Mouse (Mus musculus): ENCODE data around the gene Itgam.

DNA sequence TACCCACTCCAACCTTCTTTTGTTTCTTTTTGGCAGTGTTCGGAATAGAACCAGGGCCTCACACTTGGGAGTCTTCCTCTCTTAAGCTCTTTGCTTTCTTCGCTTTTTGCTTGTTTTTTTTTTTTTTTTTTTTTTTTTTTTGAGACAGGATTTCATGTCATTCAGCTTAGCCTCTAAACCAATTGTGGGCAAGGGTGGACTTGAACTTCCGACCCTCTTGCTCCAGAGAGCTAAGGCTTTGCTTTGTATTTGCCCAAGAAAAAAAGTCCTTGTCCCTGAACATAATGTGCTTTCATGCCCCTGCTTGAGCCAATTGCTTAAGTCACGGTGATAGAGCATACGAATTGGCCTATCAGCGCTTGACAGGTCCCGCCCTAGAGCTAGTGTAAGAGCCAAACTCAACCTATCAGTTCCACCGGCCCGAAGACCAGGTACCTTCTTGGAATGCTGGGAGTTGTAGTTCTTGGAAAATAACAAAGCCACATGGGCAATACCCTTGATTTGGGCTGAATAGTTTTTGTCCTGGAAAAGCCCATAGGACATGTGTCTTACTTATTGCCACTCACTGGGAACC lies 30.9 kb upstream of the Itgam start:
- no peak for TF ChIP-seq POLR2A (IDR thresholded peaks at IDR 0.05; ENCODE audit: extremely low read depth, insufficient read depth, low read length)
- no peak for TF ChIP-seq CTCF (IDR thresholded peaks at IDR 0.05; ENCODE audit: extremely low read depth, insufficient read depth, low read length)
